Mouse (Mus musculus): Measurements from ENCODE around the gene 1110051M20Rik. TPM values are rescaled to one million over a fixed set of nuclear protein-coding genes. Genes with fewer than 3 reads are reported as not detected.

1110051M20Rik gene
- polyA plus RNA-seq, 1 experiment: 8.4 TPM

DNA sequence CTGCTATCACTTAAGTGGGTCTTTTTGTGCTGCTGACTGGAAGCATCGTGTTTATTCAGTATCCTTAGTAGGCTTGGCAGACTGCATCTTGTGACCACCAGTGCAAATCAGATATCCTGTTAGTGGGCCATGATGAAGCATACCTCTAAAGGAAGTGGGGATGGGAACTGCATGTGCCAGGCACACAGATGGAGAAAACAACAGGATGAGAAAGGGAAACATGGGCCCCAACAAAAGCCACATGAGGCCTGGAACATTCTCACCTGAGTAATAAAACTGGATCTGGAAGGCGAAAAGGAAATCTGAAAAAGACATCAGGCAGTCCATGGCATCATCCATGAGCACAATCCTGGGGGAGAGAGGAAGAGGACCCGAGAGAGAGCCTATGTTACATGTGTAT lies 160.5 kb downstream of the 1110051M20Rik start:
- DNase-seq (ENCODE audit: low read depth, low spot score): no peak
- WGBS: 75% methylated on average over 3 of the region's 3 CpGs

DNA sequence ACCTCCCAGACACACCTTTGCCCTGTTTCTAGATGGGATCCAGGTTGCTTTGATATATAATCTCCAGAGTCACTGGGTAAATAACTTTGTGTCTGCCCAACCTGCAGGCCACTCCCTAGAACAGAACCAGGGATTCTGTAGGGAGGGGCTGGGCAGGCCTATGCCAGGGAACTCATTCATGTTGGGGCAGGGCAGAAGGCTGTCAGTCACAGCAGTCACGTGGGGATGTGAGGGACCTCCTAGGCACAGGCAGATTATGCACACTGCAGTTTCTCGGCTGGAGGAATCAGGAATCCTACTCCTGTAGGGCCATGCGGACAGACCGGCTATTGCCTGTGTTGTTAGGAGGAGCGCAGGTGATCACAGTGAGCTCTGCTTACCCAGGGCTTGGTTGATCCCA lies 163.1 kb downstream of the 1110051M20Rik start:
- 37% methylated on average over 5 of the region's 5 CpGs for WGBS
- peak; percentile 68 for DNase-seq (ENCODE audit: low read depth, low spot score)

DNA sequence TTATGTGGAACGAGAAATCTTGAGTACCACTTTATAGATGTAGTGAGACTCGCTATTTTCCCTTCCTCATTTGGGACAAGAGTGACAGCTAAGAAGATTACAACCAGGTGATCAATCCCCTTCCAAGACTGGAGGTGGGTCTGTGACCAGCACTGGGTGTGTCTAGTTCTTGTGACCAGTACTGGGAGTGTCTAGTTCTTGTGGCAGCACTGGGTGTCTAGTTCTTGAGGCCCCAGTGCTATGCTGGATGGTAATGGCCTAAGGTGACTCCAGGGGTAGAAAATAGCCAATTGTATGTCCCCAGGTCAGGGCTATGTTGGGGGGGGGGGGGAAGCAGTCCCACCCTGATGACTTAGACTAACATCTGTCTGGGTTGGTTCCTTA lies 165.1 kb downstream of the 1110051M20Rik start:
- no peak for DNase-seq (ENCODE audit: low read depth, low spot score)
- WGBS: 12% methylated on average over 2 of the region's 2 CpGs

DNA sequence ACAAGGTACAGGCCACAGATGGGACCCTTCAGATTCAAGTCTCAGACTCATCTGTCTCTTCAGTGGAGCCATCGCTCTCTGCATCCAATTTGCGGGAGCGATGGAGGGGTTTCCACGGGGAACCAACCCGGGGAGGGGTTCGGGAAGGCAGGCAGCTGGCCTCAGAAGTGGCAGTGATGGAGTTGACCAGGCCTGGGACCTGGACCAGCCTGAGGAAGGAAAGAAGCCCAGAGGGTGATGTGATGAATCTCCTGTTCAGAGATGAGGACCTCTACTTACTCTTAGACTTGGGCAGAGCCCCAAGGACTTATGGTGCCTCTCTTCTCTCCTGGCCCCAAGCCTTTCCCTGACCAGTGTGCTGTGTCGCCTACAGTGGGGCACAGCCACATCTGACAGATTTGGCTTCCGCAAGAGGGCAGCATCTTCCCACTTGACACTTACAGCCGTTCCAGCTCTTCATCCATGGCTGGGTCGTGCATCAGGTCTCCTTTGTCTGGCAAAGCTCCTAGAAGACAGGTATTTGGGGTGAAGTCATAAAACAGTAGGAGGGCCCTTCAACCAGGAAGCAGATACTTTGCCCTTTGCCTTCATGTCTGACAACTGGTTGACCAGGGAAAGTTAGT lies 165.6 kb downstream of the 1110051M20Rik start:
- DNase-seq (ENCODE audit: low read depth, low spot score): peak; percentile 62
- WGBS: 28% methylated on average over 10 of the region's 10 CpGs

DNA sequence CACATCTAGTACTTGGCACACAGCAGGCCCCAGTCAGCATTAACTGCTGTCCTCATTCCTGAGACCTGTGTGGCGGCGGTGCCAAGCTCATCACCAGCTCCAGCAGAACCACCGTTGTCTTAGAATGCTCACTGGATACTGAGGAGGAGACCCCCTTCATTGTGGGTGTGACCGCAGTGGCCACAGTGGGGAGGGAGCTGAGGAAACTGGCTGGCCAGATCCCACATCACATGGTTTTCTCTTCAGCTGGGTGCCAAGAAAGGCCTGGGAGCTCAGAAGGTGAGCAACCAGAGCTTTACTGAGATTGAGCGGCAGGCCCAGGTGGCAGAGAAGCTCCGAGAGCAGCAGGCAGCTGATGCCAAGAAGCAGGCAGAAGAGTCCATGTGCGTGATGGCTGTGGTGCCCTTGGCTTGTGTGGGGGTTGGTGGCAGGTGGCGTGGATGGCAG lies 174.8 kb downstream of the 1110051M20Rik start:
- no peak for DNase-seq (ENCODE audit: low read depth, low spot score)
- 92% methylated on average over 8 of the region's 8 CpGs for WGBS

DNA sequence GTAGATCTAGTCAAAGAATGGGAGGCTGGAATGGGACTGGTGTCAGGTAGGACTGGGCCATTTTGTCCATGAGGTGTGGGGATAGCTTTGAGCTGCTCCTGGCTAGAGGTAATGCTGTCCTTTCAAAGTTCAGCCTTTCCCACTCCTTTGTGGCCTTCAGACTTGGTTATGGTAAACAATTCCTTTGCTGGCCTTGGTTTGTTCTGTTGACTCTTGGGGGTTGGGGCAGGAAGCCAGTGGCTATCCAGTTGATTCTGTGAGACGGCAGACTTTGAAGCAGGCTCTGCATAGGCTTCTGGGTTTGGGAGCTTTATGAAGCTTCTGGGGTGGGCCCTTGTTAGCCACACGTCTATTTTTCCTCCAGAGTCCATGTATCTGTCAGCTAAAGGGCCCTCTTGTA lies 175.8 kb downstream of the 1110051M20Rik start:
- no peak for DNase-seq (ENCODE audit: low read depth, low spot score)
- WGBS: 36% methylated on average over 2 of the region's 2 CpGs

DNA sequence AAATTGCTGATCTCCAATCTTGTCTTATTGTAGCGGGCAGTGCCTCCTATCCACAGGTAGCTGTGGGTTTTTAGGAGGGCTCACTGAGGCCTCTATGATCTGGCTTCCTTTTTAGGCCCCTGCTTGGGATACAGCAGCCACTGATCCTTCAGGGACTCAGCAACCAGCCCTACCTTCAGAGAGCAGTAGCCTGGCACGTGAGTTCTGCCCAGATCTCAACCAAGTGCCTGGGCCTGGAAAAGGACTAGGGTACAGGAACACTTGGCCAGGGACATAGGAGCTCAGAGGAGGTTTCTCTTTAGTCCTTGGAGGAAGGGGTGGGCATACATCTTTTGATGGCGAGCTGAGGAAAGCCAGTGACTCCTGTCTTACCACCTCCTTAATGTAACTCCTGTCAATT lies 176.5 kb downstream of the 1110051M20Rik start:
- no peak for DNase-seq (ENCODE audit: low read depth, low spot score)
- WGBS: 92% methylated on average over 3 of the region's 3 CpGs

DNA sequence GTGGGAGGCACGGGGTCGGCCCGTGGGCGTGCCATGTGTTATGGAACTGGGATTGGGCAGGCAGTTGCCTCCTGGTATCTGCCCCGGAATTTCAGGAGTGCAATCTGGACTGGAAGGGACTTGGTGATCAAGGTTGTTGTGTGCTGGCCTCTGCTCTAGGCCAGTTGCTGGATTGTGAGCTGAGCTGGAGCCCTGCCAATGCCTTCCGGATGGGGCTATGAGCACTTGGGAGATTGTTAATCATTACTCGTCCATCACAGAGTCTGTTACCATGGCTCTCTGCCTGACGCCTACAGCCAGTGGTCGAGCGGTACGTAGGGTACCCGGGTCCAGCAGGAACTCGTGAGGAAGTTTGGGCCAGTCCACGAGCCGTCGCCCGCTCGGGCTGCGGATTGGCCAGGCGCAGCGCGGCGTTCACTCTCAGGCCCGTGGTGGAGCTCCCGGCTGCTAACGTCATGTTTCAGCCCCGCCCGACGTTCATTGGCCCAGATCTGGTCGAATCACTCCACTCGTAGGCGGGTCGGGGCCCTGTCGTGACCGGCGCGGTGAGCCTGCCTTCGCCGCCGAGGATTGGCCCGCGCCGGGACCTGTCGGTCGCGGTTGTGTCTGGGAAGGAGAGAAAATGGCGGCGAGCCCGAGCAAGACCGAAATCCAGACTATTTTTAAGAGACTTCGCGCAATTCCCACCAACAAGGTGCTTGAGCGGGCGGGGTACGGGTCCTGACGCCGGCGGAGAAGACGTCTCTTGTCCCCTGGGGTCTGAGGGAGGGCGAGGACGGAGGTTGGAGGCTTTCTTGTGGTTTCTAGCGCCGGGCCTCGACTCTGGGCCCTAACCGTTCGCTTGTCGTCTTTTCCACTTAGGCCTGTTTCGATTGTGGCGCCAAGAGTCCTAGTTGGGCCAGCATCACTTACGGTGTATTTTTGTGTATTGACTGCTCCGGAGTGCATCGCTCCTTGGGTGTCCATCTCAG lies 179.5 kb downstream of the 1110051M20Rik start, which contains the start of gene Arfgap2:
Gene Arfgap2 (plus strand): TSS at position 264 of the 971 bp plus-strand sequence.
- under 1% methylated on average over 72 of the region's 72 CpGs for WGBS
- peak; percentile 90 for DNase-seq (ENCODE audit: low read depth, low spot score)

DNA sequence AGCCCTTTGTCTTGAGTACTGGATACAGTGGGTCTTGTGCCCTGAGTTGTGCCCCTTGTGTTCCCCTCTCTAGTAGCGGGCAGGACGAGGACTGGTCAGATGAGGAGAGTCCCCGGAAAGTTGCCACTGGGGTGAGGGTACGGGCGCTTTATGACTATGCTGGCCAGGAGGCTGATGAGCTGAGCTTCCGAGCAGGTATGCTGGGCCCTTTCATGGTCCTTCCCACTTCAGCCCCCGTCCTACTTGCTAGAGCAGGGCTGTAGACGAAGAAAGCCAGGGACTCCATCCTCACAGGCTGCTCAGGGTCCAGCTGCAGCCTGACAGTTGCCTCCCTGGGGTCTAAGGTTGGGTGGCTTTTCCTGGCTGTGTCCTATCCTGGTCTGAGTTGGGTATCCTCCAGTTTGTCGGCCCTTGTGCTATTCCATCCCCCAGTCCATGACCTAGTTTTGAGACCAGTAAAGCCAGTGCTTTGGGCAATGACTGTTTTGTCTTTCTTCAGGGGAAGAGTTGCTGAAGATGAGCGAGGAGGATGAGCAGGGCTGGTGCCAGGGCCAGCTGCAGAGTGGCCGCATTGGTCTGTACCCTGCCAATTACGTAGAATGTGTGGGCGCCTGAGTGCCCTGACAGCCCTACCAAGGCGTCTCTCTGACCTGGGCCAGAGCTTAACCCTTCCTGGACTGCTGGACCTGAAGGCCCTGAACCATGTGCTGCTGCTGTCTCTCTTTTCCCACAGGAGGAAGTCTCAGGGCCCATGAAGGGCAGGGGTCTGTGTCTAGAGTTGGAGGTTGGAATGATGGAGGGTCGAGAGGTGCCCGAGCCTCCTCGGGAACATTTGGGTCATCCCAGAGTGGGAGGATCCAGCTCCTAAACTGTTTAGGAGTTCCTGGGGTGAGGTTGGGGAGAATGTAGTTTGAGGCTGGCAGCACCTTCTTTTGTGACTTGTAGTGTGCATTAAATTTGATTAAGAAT lies 180.5 kb downstream of the 1110051M20Rik start:
- no peak for DNase-seq (ENCODE audit: low read depth, low spot score)

DNA sequence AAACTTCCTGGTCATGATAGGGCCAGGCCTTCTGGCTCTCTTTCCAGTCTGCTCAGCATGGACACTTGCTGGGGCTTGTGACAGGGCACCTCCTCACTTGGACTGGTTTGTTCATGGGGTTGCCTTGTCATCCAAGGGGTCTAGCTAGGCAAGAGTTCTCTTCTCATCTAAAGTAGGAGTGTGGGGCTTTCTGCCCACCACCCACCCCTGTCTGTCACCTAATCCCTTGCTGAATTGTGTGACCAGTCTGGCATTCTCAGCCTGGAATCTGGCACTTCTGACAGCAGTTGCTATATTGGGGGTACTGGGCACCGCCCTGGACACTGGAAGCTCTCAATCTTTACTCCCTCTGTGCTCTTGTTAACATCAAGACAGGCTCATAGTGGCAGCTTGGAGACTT lies 185.0 kb downstream of the 1110051M20Rik start:
- 95% methylated on average over 1 of the region's 1 CpGs for WGBS
- no peak for DNase-seq (ENCODE audit: low read depth, low spot score)

More for the DNA sequence above, 180.5 kb downstream of the 1110051M20Rik start:
- 88% methylated on average over 17 of the region's 17 CpGs for WGBS

DNA sequence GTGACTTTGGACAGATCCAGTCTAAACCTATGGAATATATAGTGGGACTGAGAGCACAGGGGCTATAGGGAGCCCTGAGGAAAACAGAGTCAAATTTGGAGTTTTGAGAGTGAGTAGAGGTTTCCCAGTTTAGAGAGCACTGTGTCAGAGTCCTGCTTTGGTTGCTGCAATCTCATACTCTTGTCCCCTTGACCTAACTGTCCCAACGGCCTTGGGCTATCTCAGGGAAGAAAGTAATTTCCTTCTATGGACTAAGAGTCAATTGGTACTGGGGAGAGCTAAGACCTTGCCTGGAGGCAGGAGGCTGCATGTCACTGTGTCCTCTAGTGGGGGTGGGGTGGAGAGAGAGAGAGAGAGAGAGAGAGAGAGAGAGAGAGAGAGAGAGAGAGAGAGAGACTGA lies 185.7 kb downstream of the 1110051M20Rik start:
- DNase-seq (ENCODE audit: low read depth, low spot score): no peak
- WGBS: 74% methylated on average over 1 of the region's 1 CpGs

DNA sequence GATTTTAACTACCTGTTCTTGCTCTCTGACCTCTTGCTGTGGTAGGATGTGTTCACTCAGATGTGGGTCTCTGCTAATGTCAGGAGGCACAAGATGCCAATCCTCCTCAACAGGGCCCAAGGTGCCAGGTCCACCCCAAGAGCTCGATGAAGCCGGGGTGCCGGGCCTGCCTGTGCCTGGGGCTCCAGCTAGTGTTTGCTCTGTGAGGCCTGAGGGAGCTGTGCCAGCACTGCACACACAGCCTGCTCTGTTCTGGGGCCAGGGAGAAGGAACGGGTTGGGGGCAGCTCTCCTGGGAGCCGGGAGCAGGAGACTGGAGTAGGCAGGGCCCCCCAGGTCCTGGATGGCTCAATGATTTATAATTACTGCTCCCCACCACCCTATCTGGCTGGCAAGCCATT lies 186.4 kb downstream of the 1110051M20Rik start:
- 49% methylated on average over 5 of the region's 5 CpGs for WGBS
- DNase-seq (ENCODE audit: low read depth, low spot score): no peak

DNA sequence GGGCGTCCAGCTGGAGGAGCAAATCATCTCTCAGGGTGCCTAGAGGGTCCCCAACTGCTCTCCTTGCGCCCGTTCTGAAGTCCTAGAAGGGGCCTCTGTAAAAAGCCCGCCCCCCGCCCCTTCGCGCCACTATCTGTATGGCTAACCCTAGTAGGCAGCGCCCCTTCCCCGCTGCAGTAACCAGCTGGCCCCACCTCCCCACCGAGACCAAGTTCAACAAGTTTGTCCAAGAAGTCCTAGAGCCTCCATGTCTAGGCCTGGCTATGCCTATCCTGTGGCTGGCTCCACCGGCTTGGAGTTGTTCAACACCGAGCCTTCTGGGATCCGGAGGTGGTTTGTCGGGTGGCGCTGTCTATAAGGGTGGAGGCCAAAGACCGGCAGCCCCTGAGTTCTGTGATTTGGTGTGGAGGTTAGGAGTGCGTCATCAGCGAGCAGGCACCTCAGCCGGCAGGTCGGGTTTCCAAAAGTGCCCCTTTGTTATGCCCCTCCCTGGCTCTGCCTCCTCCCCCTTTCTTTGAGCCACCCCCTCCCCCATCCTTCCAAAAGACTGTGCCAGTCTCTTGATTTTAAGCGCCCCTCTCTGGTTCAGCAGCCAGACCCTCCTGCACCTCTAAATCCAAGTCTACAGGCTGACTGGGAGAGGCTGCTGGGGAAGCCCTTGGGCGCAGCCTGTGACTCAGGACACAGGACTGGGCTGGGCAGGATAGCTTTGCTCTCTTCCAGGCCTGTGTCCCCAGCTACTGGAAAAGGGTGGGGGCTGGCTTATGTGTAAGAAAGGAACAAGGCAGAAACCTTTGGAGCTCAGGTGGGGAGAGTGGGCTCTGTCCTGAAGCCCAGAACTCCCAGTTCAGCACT lies 187.2 kb downstream of the 1110051M20Rik start:
- 6% methylated on average over 22 of the region's 22 CpGs for WGBS
- no peak for DNase-seq (ENCODE audit: low read depth, low spot score)

DNA sequence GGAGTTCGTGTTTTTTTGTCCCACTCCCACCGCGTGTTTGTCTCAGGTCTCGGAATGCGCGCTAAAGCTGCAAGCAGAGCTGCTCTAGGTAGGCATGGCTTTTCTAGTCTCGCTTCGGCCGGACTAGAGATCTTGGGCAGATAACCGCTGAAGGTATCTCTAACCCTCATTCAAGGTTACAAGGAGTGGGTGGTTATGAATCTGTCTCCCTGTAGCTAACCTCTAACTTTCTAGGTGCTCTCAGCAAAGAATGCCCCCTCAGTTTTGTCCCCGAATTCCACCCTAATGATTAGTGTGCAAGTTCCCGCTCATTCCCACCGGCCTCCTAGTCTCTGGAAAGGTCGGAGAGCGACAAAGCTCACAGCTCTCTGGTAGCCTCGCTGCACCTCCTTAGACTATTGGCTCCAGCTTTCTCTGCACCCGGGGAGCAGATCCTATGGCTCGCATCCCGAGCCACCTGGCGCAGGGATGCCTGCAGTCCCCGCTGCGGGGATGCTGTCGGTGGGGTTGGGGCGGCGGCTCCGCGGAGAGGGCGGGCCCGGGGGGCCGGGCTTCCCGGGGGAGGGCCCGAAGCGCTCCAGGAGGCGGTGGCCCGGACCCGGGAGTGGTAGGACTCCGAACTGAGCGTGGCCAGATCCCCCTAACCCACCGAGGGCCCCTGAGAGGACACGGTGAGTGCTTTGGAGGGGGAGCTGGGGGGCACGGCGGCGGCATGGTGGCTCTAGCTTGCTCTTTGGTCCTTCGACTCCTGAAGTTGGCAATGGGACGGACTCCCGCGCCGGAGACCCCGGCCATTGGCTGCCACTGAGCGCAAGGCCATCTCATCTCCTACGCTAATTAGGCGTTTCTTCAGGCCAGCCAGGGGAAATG lies 188.0 kb downstream of the 1110051M20Rik start:
- under 1% methylated on average over 52 of the region's 52 CpGs for WGBS
- DNase-seq (ENCODE audit: low read depth, low spot score): no peak

DNA sequence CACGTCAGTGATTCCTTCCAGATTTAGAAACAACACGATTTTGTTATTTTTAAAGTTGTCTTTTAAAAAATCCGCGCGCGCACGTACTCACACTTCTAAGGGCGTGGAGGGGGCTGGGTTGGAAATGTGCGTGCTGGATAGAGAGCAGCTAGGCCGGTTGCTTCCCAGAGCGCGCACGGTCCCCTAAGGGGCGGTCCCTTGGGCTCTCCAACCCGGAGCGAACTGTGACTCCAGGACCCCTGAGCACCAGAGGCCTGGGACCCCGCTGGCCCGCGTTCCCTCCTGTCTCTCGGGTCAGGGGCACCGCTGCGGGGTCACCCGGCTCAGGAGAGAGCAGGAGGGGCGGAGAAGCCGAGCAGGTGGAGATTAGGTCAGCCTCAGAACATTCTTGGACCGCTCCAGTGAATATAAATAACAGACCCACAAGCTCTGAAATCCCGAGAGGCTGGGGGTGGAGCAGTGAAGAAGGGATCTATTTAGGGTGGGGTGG lies 188.8 kb downstream of the 1110051M20Rik start, which contains the start of gene Pacsin3:
Gene Pacsin3 (plus strand): TSS at position 294 of the 490 bp plus-strand sequence.
- WGBS: 7% methylated on average over 27 of the region's 27 CpGs
- DNase-seq (ENCODE audit: low read depth, low spot score): no peak

DNA sequence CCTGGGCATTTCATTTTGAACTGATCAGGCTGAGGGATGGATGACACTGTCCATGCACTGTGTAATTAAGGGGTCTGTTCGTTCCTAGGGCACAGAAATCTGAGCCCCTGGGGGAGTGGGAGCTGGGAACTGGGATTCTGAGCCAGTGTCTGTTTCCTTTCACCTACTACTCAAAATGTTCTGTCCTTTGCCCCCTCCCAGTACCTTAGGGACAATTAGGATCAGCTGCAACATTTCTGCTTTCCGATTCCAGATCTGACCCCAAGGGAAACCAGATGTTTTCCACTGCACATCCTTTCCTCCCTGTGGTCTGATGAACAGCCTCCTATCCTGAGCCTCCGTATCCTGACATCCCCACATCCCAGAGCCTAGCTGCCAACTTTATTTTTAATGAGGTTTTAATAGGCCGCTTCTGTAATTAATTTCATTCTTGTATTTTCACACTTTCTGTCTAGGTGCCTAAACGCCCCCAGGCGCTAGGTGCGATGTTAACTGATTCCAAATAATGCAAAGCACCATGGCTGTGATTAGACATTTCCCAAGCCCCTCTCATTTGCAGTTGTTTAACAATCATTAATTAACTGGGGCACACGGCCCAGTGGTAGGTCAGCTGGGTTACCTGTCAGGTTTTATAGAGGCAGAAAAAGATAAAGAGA lies 189.7 kb downstream of the 1110051M20Rik start:
- 68% methylated on average over 8 of the region's 8 CpGs for WGBS
- no peak for DNase-seq (ENCODE audit: low read depth, low spot score)

DNA sequence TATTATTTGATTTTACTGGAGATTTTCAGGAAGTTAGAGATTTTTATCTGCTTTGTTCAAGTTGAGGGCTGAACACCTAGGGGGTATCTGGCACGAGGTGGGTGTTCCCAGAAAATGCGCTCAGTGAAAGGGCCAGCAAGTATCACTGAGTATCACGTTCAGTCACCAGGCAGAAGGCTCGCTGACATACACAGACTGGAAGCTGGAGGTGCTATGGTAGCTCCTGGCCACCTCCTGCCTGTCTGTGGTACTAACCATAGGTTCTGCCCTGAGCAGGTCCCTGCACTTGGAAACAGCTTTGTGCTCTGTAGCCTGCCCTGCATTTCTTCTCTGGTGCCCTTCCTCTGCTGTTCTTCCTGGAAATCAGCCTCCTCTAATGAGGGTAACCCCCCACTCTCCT lies 192.0 kb downstream of the 1110051M20Rik start:
- DNase-seq (ENCODE audit: low read depth, low spot score): no peak
- WGBS: 57% methylated on average over 4 of the region's 4 CpGs
